Mouse (Mus musculus) heart, adult 9 months (tissue): ENCODE results near the gene Mpig6b.
"Not testable (repeated sequence)": the region's sequence is repeated elsewhere in the genome, so short reads cannot be mapped to it uniquely, and the experiment has no call there.

Experiments used
- DNase-seq, 2 experiments: peaks; one replicate each; pipeline ENCODE4 v3.0.0; 2022; ENCODE audit warnings: low spot score in 2 of 2

Gene Mpig6b

DNA sequence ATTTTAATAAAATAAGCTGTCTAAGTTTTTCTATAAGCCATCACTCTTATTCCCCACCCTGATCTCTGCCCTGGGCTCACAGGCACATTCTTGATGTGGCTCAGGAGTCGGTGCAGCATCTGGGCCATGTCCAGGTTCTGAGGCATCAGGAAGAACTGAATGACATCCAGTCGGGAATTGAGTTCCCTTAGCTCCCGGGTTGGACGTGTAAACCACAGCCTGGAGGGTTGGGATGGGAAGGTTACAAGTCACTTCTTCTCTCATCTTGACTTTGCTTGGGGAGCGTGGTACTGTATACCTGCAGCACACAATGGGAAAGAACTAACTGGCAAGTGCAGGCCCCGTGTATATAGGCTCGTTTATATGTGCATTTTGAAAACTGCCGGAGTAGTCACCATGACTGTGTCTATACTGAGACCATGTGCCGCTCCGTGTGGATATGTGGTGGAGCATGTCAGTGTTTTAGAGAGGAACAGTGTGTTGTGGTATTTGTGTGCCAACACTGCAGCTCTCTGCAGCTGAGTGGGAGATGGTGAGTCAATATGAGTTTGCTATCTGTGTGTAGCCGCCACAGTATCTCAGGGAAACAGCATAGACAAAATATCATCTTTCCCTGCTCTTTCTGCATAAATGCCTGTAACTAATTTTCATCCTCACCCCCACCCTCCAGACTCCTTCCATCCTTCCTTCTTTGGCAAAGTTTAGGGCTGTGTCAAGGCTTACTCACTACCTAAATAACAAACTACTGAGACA is 26.7 kb downstream of the Mpig6b start:
- no peak for DNase-seq

DNA sequence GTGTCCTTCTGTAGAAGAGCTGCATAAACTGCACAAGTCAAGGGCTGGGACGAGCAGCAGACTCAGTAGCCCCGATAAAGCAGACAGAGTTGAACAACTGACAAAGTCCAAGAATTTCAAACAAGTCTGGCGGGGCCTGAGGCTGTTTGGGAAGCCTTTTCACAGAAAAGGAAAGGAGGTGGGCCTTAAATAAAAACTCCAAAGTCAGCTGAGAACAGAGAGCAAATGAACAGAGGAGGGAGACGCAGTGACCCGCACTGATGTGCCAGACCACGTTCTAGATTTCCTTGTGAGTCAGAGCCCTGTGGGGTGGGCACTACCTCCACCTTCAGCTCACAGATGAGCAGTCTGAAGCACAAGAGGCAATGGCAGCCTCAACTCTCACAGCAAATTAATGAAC is 31.1 kb downstream of the Mpig6b start:
- DNase-seq, result no peak

DNA sequence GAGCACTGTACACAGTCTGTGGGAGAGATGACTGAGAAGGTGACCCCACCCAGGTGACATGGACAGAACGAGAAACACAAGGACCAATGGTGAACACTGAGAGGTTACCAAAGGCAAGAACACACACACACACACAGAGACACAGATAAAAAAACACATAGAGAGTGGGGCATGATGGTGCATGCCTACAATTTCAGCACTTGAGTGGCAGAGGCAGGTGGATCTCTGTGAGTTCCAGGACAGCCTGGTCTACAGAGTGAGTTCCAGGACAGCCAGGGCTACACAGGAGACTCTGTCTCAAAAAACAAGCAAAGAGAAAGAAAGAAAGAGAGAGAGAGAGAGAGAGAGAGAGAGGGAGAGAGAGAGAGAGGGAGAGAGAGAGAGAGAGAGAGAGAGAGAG is 32.3 kb downstream of the Mpig6b start:
- DNase-seq, result not testable (repeated sequence)

DNA sequence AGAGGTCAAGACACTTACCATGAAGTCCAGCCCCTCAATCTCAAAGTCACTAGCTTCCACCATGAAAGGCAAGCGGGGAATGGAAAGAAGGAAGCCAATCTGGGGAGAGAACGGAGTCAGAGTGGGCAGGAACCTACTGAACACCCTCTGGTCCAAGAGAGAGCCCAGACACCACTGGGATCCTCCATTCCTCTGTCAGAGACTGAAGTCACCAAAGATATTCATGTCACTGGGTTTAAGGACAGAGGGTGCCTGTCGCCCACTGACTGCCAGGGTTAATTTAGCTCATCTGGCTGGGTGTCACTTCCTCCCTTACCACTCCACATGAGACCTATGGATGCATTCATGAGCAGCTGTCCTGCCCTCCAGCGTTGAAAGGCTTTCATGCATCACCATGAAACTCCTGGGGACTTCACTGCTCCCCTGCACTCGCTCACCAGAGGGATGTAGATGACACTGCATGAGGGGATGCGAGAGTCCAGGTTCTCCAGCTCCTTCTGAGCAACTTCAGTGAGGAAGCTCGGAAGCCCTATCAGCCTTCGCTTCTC is 33.6 kb downstream of the Mpig6b start:
- DNase-seq, result no peak

DNA sequence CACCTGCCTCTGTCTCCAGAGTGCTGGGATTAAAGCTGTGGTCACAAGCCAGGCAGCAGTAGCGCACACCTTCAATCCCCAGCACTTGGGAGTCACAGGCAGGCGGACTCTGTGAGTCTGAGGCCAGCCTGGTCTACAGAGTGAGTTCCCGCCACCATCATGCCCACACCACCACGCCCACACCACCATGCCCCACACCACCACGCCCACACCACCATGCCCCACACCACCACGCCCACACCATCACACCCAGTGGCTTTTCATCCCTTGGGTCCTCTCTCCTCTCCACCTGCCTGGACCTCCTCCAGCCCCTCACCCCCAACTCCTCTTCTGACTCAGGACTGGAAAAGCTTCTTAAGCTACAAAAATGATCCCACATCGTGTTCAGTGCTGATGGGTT is 34.1 kb downstream of the Mpig6b start:
- no peak for DNase-seq

DNA sequence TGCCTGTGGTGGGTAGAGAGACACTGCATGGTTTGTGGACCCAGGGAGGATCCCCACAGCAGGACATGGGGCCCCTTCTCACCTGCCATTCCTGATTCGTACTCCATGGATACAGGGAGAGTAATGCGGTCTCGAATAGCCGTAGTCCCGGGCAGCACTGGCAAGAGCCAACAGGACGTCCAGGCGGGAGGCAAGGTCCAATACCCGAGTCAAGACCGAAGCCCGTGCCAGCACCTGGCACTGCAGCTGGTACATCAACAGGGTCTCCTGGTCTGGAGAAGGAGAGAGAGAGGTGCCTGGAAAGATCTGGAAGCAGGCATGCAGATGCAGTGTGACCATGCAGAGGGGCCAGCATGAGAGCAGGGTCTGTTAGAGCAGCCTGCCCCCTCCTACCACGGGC is 34.7 kb downstream of the Mpig6b start:
- no peak for DNase-seq

DNA sequence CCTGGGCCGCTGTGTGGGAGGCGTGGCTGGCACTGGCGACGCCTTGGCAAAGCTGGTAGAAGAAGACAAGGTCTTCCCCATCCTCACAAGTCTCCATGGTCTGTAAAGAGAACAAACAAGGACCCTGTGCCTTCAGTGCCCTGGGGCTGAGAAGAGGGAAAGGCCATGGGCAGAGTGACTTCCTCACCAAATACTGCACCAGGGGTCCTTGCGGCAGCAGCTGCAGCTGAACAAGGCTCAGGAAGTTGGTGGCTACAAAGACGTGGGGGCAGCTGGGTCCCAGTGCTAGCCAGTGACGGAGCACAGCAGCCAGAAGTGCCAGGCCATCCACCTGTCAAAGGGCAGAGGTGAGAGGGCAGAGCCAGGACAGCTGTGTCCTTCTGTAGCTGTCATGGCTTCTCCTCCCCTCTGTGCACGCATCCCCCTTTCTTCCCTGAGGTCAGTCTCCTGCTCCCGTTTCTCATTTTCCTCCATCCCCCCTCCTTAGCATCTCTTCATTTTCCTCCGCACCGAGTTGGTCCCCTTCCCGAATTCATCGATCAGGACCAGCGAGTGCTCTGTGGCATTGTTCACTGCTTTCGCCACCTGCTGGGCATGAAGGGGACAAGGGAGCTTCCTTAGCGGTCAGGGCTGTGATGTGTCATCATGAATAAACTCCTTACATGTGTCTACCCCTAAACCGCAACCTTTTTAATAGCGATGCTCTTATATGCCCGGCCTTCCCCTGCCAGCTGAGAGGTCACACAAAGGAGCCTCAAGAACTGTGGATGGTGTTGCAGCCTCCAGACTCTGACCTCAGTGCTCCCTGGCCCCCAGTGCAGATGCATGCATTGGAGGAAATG is 36.1 kb downstream of the Mpig6b start:
- DNase-seq, result no peak

DNA sequence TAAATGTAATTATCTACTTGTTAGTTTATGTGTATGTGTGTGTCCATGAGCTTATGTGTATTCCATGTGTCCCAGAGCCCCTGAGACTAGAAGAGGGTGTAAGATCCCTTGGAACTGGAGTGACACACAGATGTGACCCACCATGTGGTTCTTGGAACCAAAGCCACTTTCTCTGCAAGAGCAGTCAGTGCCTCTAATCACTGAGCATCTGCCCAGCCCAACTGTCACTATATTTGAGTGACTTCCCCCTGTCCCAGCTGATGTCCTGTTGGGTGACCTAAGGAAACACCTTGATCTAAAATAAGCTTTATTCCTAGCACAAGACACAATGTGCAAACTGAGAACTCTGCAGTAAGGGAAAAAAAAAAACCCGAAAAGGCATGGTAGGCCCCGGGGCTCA is 37.7 kb downstream of the Mpig6b start:
- DNase-seq, result no peak

DNA sequence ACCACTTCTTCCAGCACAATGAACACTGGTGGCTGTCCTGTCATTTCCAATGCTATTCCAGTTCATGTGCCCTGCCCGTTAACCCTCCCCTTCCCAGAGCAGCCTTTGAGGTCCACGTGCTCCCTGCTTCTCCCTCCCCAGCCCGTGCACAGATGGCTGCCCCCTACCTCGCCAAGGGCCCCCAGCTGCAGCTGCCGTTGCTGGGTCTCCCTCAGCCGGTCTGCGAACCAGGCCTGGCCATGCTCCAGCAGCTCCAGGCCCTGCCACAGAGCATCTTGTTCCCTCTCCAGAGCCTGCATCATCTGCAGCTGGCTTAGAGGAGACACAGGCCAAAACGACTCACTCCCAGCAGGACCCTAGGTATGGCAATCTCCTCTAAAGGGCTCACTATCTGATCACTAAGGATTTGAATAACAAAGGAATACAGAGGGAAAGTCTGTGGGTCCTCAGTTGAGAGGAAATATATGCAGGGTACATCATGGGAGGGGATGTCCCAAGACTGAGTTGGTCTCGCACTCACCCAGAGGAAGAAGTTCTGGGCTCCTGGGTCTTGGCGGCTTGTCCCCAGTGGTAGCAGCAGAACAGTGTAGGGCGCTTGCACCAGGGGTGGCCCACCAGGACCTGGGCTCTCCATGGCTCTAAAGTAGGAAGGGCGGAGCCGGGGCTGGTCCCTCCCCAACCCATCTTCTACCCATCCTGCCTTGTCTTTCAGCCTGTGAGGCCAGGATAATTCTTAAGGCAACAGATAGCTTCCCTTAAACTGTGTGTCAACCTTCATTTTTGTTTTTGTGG is 38.5 kb downstream of the Mpig6b start, which contains the start of gene Sapcd1:
Gene Sapcd1 (minus strand): TSS at position 740 of the 792 bp plus-strand sequence.
- no peak for DNase-seq

DNA sequence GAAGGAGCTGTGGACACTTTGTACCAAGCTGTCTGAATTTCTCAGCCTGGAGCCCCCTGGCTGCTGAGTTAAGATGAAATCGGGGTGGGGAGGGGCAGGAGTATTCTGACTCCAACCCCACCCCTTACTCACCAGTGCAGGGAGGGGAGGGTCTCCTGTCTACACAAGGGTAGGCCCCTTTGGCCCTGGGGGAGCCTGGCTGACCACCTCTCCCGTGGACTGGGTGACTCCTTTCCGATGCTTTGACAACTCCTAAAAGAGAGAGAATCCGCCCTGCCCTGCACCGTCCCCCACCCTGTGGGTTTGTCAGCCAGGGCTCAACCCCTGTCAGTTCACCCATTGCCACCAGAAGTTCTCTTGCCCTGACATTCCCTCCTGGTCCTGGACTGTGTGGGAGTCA is 39.8 kb downstream of the Mpig6b start:
- DNase-seq, result no peak

DNA sequence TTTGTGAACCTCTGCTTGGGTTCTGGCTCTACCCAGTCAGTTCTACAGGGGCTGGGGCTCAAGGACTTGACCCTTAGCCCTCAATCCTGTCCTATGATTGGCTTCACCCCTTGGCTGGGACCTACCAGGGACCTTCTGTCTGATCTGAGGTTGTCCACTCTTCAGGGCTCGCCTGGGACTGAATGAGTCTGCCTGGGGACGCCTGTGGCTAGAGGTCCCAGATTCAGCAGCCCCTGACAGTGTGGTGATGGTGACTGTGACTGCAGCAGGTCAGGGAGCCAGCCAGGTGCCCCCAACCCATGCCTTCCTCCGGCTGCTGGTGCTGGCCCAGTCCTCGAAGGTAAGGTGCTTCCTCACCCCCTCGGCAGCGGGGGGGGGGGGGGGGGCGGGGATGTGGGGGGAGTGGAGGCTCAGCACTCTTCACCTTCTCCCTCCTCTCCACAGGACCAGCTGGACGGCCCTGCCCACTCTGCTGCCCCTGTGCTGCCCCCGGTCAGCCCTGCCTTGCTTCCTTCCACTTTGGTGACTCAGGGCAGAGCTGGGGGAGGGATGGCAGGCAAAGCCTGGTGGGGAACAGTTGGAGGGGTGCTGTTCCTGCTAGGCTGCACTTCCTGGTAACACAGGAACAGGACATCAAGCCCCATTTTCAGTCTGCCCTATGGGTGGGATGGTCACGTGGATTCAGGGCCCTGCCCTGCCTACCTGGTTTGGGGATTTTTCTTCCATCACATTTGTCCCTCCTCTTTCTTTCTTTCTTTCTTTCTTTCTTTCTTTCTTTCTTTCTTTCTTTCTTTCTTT is 41.1 kb downstream of the Mpig6b start:
- no peak for DNase-seq

DNA sequence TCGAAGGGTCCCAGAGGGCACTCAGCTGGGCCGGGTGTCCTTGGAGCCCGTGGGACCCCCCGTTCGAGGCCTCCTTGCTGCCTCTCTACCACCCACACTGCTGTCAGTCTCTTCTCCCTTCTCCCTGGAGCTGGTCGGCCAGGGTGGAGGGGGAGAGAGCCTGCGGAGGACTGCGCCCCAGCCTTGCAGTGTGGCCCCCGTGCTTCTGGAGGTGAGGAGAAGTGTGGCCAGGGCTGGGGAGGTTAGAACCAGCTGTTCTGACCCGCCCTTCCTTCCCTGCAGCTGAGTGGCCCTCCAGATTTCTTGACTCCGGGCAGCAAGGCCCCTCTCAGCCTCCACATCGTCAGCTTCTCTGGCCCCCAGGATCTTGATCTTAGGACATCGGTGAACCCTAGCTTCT is 41.7 kb downstream of the Mpig6b start:
- no peak for DNase-seq

DNA sequence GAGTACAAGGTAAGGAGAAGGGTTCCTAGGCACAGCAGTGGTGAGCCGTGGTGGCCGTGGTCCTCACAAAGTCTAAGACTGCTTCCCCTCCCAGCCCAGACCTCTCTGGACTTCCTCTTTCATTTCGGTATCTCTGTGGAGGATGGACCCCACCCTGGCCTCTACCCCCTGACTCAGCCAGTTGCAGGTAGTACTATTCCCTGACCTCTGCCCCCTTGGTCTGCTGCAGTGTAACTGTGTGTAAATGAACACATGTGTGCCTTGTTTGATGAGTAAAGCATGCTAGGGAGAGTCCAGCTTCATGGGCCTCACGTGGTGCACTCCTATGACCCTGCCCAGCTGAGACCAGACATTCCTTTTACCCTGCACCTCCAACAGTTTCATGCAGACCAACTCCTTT is 42.2 kb downstream of the Mpig6b start:
- DNase-seq, result no peak

DNA sequence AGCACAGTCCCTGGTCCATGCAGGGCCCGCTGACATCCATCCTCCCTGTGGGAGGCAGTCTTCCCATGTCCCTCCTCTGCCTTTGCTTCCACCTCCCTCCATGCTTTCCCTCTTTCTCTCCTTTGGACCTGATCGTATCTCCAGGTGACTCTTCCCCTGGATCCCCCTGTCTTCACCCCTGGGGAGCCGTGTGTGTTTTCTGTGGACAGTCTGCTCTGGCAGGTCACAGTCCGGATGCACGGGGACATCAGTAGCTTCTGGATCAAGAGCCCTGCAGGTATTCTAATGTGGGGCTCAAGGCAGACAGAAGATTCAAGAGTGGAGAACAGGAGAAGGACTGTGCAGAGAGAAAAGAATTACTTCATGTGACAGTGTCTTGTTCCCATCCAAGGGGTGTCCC is 42.8 kb downstream of the Mpig6b start:
- no peak for DNase-seq

DNA sequence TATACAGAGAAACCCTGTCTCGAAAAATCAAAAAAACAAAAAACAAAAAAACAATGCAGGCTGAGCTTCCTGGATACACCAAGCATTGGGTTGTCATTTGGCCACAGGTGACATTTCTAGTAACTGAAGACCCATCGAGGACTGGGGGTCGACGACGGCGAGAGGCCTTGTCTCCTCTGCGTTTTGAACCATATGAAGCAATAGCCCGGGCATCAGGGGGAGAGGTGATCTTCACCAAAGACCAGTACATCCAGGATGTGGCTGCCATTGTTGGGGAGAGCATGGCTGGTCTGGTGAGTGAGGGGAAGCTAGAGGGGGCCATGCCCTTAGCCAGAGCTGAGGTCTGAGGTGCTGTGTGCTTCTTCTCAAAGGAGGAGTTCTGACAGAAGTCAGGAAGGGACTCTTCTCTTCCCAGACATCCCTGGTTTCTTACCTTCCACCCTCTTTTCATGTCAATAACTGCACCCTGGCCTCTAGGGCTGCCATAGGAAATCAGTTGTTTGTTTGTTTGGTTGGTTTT is 43.4 kb downstream of the Mpig6b start:
- no peak for DNase-seq

DNA sequence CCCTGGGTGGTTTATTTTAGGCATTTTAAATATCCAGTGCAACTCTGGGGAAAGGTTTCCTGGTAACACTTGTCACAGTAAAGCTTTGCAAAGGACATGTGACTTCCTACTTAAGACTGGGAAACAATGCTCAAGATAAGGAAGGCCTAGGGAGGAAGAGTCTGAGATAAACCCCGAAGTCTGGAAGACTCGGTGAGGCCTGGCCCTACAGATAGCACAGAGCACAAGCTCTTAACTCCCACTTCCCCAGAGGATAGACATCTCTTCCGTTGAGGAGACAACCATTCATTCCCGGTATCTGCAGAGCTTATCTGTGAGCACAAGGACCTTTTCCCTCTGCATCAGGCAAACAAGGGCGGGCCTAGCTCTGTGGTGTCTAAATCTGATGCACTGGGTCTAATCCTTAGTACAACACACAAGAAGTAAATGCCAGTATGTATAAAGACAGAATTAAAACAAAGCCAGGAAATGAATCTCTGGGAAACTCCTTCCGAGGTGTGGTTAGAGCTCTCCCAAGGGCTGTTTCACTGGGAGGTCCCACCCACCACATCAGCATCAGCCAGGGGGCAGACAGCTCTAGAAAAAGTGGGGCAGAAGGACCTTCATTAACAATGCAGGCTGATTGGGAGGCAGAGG is 44.0 kb downstream of the Mpig6b start:
- peak; percentile 61 to 67 for DNase-seq

DNA sequence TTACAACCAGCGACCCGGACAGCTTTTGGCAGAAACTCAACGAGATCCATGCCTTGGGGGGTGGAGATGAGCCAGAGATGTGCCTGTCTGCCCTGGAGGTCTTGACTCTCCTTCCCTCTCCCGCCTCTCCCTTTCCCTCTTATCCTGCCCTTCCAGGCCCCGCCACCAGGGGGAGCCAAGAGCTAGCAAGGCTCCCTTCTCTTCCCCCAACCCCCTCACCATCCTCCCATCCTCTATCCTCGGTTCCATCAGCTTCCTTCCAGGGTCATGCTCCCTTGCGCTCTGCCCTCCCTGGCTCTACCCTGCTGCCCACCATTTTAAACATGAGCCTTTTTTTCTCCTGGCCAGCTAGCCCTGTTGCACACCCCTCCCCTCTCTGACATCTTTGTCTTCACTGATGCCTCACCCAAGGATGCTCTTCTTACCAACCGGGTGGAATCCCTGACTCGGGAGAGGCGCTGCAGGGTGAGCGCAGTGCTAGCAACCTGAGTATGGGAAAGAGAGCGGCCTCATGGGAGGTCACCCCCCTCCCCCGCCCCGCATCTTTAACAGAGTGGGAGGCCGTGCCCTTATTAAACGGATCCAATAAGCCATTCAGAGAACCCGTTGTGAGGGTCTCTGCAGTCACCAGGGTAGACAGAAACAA is 44.7 kb downstream of the Mpig6b start:
- peak; percentile 85 to 86 for DNase-seq

DNA sequence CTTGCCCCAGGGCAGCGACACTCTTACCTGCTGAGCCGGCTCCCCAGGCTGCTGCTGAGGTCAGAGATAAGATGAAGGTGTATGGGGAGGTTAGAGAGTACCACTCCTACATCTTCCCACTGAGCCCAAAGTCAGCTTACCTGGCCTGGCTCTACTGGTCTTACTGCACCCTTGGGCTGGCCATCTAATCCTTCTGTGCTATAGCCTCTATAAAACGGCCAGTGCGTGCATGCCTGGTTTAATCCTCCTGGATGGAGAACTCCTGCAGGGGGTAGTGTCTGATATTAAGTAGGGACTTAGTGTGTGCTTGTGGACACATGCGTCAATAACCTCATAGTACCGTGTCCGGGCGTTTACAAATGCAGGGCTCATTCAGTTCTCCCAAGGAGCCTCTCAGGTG is 45.4 kb downstream of the Mpig6b start:
- no peak for DNase-seq

DNA sequence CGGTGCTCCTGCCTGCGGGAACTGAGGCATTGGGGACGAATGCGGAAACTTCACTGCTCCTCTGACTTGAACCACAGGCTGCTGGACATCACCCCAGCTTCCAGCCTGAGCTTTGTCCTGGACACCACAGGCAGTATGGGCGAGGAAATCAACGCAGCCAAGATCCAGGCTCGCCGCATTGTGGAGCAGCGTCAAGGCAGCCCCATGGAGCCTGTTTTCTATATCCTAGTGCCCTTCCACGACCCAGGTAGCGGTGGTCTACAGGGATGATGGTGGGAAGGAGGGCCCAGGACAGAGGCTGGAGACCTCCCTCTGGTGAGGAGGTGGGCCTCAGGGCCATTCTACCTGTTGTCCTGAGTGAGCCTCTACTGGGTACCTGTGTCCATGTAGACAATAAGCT is 46.1 kb downstream of the Mpig6b start:
- no peak for DNase-seq

DNA sequence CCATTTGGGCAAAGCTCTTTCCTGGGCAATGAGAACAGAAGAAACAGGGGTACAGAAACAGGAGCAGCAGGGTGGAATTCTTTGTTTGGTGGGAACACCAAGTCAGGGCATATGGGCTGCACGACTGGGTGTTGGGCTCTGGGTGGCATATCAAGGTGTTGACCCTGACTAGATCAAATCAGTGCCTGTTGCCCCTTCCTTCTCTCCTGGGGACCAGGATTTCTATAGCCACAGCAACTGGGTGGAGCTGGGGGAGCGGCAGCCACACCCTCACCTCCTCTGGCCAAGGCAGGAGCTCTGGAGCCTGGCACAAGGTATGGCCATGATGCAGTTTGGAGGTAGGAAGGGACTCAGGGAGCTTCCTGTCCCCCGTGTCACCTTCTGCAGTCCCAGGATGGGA is 47.8 kb downstream of the Mpig6b start:
- DNase-seq, result no peak
